Mouse (Mus musculus) cerebellum, postnatal 14 days (tissue): ENCODE measurements around the gene BC061237.
"Not testable (repeated sequence)": the region's sequence is repeated elsewhere in the genome, so short reads cannot be mapped to it uniquely, and the experiment has no call there.

Source experiments
- DNase-seq, 2 experiments: peaks; one replicate each; pipeline ENCODE4 v3.0.0; 2021; ENCODE audit warnings: mixed read lengths in 2 of 2

Gene BC061237

DNA sequence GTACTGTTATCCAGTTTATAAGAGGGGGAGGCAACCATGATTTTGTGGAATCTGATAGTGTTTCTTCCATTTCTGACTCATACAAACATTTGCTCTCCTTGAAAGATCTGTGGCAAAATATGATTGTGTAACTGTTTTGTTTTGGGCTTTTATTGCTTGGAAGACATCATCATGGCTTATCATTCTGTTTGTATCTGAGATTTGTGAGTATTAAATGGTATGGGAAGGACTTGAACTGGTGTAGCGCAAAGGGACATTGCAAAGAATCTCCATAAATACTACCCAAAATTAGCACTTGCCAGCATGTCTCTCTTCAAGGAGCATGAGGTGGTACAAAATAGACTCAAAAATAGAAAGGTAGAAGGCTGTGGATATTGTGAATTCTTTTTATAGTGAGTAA lies at the start of gene BC061237:
BC061237 (plus strand) TSS at position 301 of the 400 bp plus-strand sequence.
- not testable (repeated sequence) for DNase-seq

DNA sequence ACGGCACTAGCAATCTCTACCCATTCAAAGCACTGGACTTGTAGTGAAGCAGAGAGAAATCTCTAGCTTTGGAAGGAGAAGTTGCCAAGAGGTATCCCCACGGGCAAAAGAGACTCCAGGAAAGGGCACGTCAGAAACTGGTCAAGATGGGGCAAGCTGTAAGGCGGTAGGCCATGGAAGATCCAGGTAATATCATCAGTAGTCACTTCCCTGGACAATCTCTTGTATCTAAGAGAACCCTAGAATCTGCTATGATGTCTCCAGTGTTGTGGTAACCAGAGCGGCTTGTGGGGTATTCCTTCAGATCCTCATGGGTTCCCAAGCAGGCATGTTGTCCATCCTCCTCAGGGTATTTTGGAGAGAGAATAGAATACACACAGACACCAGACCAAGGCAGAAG lies 25.7 kb downstream of the BC061237 start, which contains the start of gene Gm17093:
Gm17093 (plus strand) TSS at position 301 of the 400 bp plus-strand sequence.
- not testable (repeated sequence) for DNase-seq

DNA sequence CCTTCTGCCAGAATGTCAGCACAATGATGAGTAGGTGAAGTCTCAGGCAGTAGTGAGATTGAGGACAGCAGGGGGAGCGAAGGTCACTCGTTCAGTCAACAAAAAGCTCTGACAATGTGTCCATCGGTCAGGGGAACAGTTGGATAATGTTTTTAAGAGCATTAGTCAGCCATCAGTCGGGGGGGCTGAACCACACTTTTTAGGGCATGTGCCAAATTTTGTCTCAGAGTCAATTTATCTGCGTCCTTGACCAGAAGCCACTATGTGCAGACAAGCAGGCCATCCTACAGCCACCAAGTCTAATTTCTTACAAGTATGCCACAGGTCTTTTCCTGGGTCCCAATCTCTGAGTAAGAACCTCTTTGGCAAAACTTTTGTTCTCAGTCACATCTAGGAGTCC lies 55.7 kb downstream of the BC061237 start:
- not testable (repeated sequence) for DNase-seq
